Mouse (Mus musculus): ENCODE results near the gene Rnf185.
A peak's percentile ranks its signal among the peaks of the same experiment; 100 is the strongest.

DNA sequence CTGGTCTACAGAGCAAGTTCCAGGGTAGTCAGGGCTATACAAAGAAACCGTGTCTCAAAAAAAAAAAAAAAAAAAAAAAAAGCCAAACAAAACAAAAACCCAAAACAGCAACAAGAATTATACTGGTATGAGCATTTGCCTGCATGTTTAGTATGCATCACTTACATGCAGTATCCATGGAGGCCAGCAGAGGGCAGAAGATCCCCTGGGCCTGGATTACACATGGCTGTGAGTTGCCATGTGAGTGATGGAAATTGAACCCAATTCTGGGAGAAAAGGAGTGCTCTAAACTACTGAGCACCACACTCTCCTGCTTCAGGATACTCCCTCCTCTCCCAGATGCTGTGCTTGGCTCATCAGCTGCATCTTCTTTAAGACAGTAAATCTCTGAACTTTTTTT is 4.2 kb upstream of the Rnf185 start:
- TF ChIP-seq CTCF (conservative IDR thresholded peaks at IDR 0.05; ENCODE audit: low read length) (peak; percentile 92), NANOG (IDR thresholded peaks at IDR 0.05; ENCODE audit: borderline replicate concordance, low read length) (no peak), POU5F1 (IDR thresholded peaks at IDR 0.05; ENCODE audit: borderline replicate concordance, low read length) (no peak)

Measured in E14TG2a.4 (cell line).